Mouse (Mus musculus): Measurements from ENCODE around the gene Pik3r1. TPM values are rescaled to one million over a fixed set of nuclear protein-coding genes. Genes with fewer than 3 reads are reported as not detected.

Gene Pik3r1
- polyA plus RNA-seq, 1 experiment from 2014 or later = 18.5 TPM

- ATAC-seq (no peak), DNase-seq (no peak)
- Histone ChIP-seq H3K36me3 (replicated peaks; ENCODE audit: insufficient read depth, low read length) (no peaks in the 10 kb centered on the region; the same call in 1 of the 2 replicates), H3K27ac (ENCODE audit: low read depth) (no peak overlapping the region), H3K4me3 (ENCODE audit: low read depth, low read length) (no peak overlapping the region), H3K4me2 (ENCODE audit: low read depth, low read length) (no peak overlapping the region), H3K4me1 (ENCODE audit: insufficient read depth) (peaks cover 32% of the 10 kb centered on the region), H3K27me3 (ENCODE audit: insufficient read depth, low read length) (no peaks in the 10 kb centered on the region), H3K9ac (replicated peaks) (no peak overlapping the region), H3K9me3 (ENCODE audit: low read length) (no peaks in the 10 kb centered on the region)
- TF ChIP-seq CTCF (IDR thresholded peaks at IDR 0.05; ENCODE audit: low read depth) (no peak), EP300 (IDR thresholded peaks at IDR 0.05; ENCODE audit: low read depth) (no peak)
- WGBS (ENCODE audit: insufficient replicate concordance) = 56% methylated on average over 2 of the region's 2 CpGs
Measured at GRCm38 (mm10) chr13:101744053-101744452, 24.0 kb downstream of the Pik3r1 start.

- Histone ChIP-seq H3K27ac (ENCODE audit: low read depth) (peak overlapping the region; percentile 25; the same call in 1 of the 2 replicates), H3K9me3 (ENCODE audit: low read length) (no peaks in the 10 kb centered on the region), H3K4me1 (ENCODE audit: insufficient read depth) (peaks cover 39% of the 10 kb centered on the region), H3K36me3 (replicated peaks; ENCODE audit: insufficient read depth, low read length) (no peaks in the 10 kb centered on the region; the same call in 1 of the 2 replicates), H3K27me3 (ENCODE audit: insufficient read depth, low read length) (no peaks in the 10 kb centered on the region), H3K4me2 (ENCODE audit: low read depth, low read length) (no peak overlapping the region), H3K4me3 (ENCODE audit: low read depth, low read length) (no peak overlapping the region), H3K9ac (replicated peaks) (no peak overlapping the region)
- no peak for TF ChIP-seq EP300 (IDR thresholded peaks at IDR 0.05; ENCODE audit: low read depth)
- no peak for TF ChIP-seq CTCF (IDR thresholded peaks at IDR 0.05; ENCODE audit: low read depth)
- DNase-seq (no peak), ATAC-seq (no peak)
- 61% methylated on average over 8 of the region's 8 CpGs for WGBS (ENCODE audit: insufficient replicate concordance)
Measured at GRCm38 (mm10) chr13:101743247-101743646, 24.8 kb downstream of the Pik3r1 start.

GRCm38 (mm10) chr13:101742596-101742995 is 25.4 kb downstream of the Pik3r1 start:
- H3K4me3 ChIP-seq (ENCODE audit: low read depth, low read length) = no peak overlapping the region
- 11% methylated on average over 6 of the region's 6 CpGs for WGBS (ENCODE audit: insufficient replicate concordance)
- H3K36me3 ChIP-seq (replicated peaks; ENCODE audit: insufficient read depth, low read length) = no peaks in the 10 kb centered on the region; the same call in 1 of the 2 replicates
- peak overlapping the region; percentile 25 for H3K27ac ChIP-seq (ENCODE audit: low read depth)
- H3K9me3 ChIP-seq (ENCODE audit: low read length) = no peaks in the 10 kb centered on the region
- no peak overlapping the region for H3K4me2 ChIP-seq (ENCODE audit: low read depth, low read length)
- TF ChIP-seq CTCF (IDR thresholded peaks at IDR 0.05; ENCODE audit: low read depth) (no peak), EP300 (IDR thresholded peaks at IDR 0.05; ENCODE audit: low read depth) (0 out of 2 replicates have a peak, but pooled peaks have one; percentile 4)
- ATAC-seq = no peak
- no peak overlapping the region; the same call in 1 of the 2 replicates for H3K9ac ChIP-seq (replicated peaks)
- no peaks in the 10 kb centered on the region for H3K27me3 ChIP-seq (ENCODE audit: insufficient read depth, low read length)
- peaks cover 41% of the 10 kb centered on the region for H3K4me1 ChIP-seq (ENCODE audit: insufficient read depth)
- no peak for DNase-seq

GRCm38 (mm10) chr13:101741530-101742309 is 26.3 kb downstream of the Pik3r1 start:
- H3K4me2 ChIP-seq (ENCODE audit: low read depth, low read length) = no peak overlapping the region

GRCm38 (mm10) chr13:101739732-101740381 is 28.2 kb downstream of the Pik3r1 start:
- Histone ChIP-seq H3K4me1 (ENCODE audit: insufficient read depth) (peaks cover 40% of the 10 kb centered on the region), H3K36me3 (replicated peaks; ENCODE audit: insufficient read depth, low read length) (no peaks in the 10 kb centered on the region), H3K4me2 (ENCODE audit: low read depth, low read length) (no peak overlapping the region), H3K27me3 (ENCODE audit: insufficient read depth, low read length) (no peaks in the 10 kb centered on the region), H3K9me3 (ENCODE audit: low read length) (no peaks in the 10 kb centered on the region), H3K9ac (replicated peaks) (no peak overlapping the region), H3K27ac (ENCODE audit: low read depth) (peak overlapping the region; percentile 18; the same call in 1 of the 2 replicates), H3K4me3 (ENCODE audit: low read depth, low read length) (no peak overlapping the region)
- ATAC-seq (0 out of 2 replicates have a peak, but pooled peaks have one; percentile 7), DNase-seq (no peak)
- TF ChIP-seq CTCF (IDR thresholded peaks at IDR 0.05; ENCODE audit: low read depth) = no peak
- TF ChIP-seq EP300 (IDR thresholded peaks at IDR 0.05; ENCODE audit: low read depth) = 0 out of 2 replicates have a peak, but pooled peaks have one; percentile 28
- 42% methylated on average over 4 of the region's 4 CpGs for WGBS (ENCODE audit: insufficient replicate concordance)

More at GRCm38 (mm10) chr13:101741530-101742309, 26.3 kb downstream of the Pik3r1 start:
- no peaks in the 10 kb centered on the region for H3K9me3 ChIP-seq (ENCODE audit: low read length)
- no peaks in the 10 kb centered on the region for H3K27me3 ChIP-seq (ENCODE audit: insufficient read depth, low read length)
- WGBS (ENCODE audit: insufficient replicate concordance) = 62% methylated on average over 11 of the region's 11 CpGs
- TF ChIP-seq CTCF (IDR thresholded peaks at IDR 0.05; ENCODE audit: low read depth) (no peak), EP300 (IDR thresholded peaks at IDR 0.05; ENCODE audit: low read depth) (no peak)
- 0 out of 2 replicates have a peak overlapping the region, but pooled peaks have one; percentile 18 for H3K27ac ChIP-seq (ENCODE audit: low read depth)
- H3K9ac ChIP-seq (replicated peaks) = no peak overlapping the region
- peaks cover 48% of the 10 kb centered on the region for H3K4me1 ChIP-seq (ENCODE audit: insufficient read depth)
- no peak overlapping the region for H3K4me3 ChIP-seq (ENCODE audit: low read depth, low read length)
- DNase-seq = no peak
- no peaks in the 10 kb centered on the region; the same call in 1 of the 2 replicates for H3K36me3 ChIP-seq (replicated peaks; ENCODE audit: insufficient read depth, low read length)
- ATAC-seq = peak; percentile 62

GRCm38 (mm10) chr13:101738769-101739168 is 29.2 kb downstream of the Pik3r1 start:
- peak; percentile 55 for DNase-seq
- peak; percentile 43; the same call in 1 of the 2 replicates for ATAC-seq
- H3K9ac ChIP-seq (replicated peaks) = no peak overlapping the region
- no peaks in the 10 kb centered on the region for H3K36me3 ChIP-seq (replicated peaks; ENCODE audit: insufficient read depth, low read length)
- H3K4me2 ChIP-seq (ENCODE audit: low read depth, low read length) = no peak overlapping the region
- no peaks in the 10 kb centered on the region for H3K9me3 ChIP-seq (ENCODE audit: low read length)
- WGBS (ENCODE audit: insufficient replicate concordance) = 69% methylated on average over 6 of the region's 6 CpGs
- H3K27me3 ChIP-seq (ENCODE audit: insufficient read depth, low read length) = no peaks in the 10 kb centered on the region
- no peak overlapping the region; the same call in 1 of the 2 replicates for H3K27ac ChIP-seq (ENCODE audit: low read depth)
- H3K4me3 ChIP-seq (ENCODE audit: low read depth, low read length) = no peak overlapping the region
- no peak for TF ChIP-seq CTCF (IDR thresholded peaks at IDR 0.05; ENCODE audit: low read depth)
- no peak for TF ChIP-seq EP300 (IDR thresholded peaks at IDR 0.05; ENCODE audit: low read depth)
- H3K4me1 ChIP-seq (ENCODE audit: insufficient read depth) = peaks cover 38% of the 10 kb centered on the region

All from liver, postnatal 0 days (tissue).